Mouse (Mus musculus): ENCODE measurements at regions not wholly inside any gene's neighbourhood (a gene's known extent, or its start where the extent isn't known, plus 50 kb on each side); places are given as distances from the start of the nearest gene placed in this dataset.

DNA sequence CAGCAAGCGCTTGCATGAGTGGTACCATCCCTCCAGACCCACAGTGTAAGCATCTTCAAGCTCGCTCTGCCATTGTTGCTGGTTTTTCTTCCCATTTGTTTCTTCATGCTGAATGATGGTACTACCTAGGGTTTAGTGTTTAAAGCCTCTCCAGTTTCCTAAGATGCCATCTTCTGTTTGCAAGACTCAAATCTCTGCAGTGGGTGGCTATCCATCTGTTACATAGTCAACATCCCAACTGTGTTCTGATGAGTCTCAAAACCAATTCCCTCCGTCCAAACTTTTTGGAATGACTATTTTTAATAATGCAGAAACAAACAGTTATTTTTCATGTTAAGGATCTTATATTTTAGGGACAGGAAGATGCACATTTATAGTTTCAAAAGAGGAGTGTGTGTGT lies 338.0 kb upstream of the Auts2 start:
- DNase-seq: peak; percentile 40

- no peak for DNase-seq
These were observed 333.2 kb upstream of the Auts2 start for GRCm38 (mm10) chr5:132876336-132876840.

GRCm38 (mm10) chr5:132858846-132859510 lies 315.8 kb upstream of the Auts2 start:
- DNase-seq: no peak

DNA sequence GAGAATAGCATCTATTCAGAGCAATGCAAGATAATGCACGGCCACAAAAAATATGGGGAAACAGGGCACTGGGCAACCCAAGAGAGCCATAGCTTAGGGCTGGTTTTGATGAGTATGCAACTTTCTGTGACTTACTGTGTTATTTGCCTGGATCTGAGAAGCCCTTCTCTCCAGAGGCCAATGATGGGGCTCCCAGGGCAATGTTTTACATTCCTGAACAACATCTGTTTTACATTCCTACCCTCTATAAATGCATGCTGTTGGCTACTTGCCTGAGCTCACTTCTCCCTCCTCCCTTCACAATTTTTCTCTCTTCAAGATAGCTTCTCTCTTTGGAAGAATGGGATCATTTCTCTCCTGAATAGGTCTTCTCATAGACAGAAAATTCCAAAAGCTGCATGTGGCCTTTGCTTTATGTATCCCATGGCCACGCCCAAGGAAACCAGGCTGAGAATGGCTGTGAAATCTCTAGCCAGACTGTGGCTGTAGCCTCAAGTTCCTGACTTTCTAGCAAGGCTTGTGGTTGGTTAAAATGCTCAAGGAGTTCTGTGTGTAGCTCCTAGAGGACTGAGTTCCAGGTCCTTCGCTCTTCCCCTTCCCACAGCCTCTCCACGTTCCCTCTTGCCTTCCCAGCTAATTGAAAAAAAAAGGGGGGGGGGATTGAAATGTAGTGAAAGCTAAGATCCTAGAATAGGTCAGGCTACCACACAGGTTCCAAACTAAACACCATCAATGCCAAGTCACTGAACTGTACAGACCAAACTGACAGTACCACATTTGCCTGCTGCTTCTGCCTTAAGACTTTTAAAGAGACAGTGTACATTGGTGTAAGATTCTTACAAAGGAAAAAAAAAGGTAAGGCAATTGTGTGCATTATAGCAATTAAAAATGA lies 312.7 kb upstream of the Auts2 start:
- DNase-seq: no peak

DNA sequence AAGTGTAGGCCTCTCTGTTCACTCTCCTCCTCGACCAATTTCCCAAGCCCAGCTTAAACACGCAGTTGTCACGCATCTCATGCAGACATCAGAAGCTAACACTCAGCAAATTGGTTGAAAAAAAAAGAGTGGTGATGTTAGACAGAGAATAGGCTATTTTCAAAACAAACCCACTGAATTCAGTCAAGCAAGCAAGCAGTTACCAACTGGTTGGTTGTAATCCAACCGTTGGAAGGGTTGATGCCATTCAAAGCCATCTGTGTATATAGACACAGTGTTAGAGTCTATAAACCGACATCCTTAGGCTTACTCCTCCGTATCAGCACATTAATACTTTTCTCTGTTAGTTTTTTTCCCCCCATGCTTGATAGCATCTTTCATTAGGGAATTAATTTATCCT lies 307.6 kb upstream of the Auts2 start:
- DNase-seq: peak; percentile 49

GRCm38 (mm10) chr5:132848086-132848485 lies 304.9 kb upstream of the Auts2 start:
- no peak for DNase-seq

- no peak for DNase-seq
These were observed 300.1 kb upstream of the Auts2 start for GRCm38 (mm10) chr5:132843284-132843683.

DNA sequence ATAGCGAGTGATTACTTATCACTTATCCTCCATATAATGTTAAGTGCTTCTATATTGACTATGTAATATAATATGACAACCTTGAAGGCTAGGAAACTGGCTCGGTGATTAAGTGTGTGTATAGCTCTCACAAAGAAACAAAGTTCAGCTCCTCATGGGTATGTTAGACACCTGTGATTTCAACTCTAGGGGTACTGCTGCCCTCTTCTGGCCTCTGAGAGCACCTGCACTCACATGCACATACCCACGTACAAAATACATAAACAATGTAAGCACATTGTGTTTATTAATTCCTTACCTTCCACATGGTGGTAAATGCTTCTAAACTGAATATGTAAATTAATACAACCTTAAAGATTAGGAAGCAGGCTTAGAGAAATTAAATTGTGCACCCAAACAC lies 298.6 kb upstream of the Auts2 start:
- DNase-seq: no peak

GRCm38 (mm10) chr5:132837420-132837819 lies 294.3 kb upstream of the Auts2 start:
- DNase-seq: no peak

GRCm38 (mm10) chr5:132828993-132829392 lies 285.8 kb upstream of the Auts2 start:
- no peak for DNase-seq

GRCm38 (mm10) chr5:132827555-132828333 lies 284.6 kb upstream of the Auts2 start:
- peak; percentile 4 for DNase-seq

- DNase-seq: no peak
These were observed 282.9 kb upstream of the Auts2 start for GRCm38 (mm10) chr5:132826009-132826408.

DNA sequence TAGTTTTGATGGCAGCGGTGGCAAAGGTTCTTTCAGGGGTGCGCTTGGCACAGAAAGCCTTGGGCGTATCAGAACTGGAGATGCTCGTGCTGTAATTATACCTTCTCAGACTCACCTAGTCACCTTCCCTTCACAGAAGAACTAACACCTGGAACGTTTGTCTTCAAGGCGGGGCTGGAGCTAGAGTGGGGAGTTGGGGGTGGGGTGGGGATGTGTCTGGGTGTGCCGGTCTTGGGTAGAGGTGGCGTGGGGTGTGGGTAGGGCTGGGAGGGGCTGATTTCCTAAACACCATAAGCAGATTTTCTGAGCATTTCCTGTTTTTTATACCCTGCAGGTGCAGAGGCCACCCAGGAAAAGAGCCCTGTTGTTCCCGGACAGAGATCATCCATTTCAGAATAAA lies 274.5 kb upstream of the Auts2 start:
- no peak for DNase-seq

GRCm38 (mm10) chr5:132809181-132809580 lies 266.0 kb upstream of the Auts2 start:
- no peak for DNase-seq

DNA sequence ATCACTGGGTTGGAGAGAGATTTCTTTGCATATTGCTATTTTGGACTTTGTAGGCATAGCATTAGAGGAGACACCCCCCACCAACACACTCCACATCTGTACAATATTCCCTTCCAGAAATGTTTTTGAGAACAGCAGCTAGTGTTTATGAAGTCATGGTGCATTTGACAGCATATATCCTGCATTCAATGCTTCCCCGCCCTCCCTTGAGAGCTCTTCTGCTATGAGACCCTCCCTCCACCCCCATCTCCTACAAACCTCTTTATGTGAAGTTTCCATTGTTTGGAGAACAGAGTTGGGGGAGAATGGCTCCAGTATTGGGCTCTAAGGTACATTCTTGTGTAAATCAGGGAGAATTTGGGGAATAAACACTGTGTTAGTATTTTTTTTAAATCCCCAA lies 252.9 kb upstream of the Auts2 start:
- no peak for DNase-seq

DNA sequence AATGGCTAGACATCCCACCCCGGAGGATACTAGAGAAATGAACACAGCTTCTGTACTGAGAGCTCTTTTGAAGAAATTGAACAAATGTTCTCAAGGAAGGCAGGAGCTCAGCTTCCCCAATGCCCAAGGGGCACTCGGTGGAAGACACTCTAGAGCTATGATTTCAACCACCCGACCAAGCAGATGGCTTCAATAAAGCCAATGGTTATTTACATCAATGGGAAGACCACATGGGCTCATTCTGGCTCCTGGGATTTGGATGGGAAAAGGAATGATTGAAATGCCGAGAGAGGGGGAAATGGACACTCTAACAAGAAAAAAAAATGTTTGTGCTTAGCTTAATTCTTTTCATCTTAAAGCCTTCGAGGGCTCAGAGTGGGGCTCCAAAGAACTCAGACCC lies 249.3 kb upstream of the Auts2 start:
- DNase-seq: no peak

- DNase-seq: no peak
These were observed 242.1 kb upstream of the Auts2 start for GRCm38 (mm10) chr5:132785291-132785690.

DNA sequence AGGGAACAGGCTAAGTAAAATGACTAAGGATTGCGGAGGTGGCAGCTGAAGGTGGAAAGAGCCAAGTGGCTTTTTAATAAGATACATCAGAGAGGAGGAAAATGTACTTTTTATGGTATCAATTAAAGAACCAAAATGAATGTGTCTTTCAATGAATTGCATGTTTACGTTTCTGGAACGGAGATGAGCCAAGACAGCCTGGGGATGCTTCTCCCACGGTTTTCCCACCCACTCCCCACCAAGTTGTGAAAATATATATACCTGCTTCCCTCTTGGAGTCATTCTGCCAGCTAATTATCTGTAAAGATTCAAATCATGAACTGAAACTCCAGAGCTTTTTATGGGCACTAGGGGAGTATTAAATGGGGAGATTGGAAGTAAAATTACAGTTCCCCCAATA lies 241.6 kb upstream of the Auts2 start:
- peak; percentile 5 for DNase-seq

- no peak for DNase-seq
These were observed 231.1 kb upstream of the Auts2 start for GRCm38 (mm10) chr5:132774141-132774680.

DNA sequence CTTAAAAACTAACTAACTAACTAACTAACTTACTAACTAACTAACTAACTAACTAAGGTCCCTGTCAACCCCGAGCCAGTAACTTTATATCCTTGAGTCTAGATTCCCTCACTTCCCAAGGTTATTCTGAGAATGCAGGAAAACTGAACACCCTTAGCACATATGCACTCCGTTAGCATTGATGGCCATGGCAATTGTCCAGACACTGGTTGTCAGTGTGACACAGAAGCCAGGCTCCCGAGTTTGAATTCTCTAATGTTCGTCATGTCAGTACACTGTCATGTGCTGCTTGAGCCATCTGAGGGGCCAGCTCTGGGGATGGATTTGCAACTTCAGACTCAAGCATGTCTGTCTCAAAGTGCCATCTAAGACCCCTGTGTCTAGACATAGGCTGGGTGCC lies 217.3 kb upstream of the Auts2 start:
- DNase-seq: no peak

- no peak for DNase-seq
These were observed 216.6 kb upstream of the Auts2 start for GRCm38 (mm10) chr5:132759751-132760150.

GRCm38 (mm10) chr5:132758941-132759340 lies 215.8 kb upstream of the Auts2 start:
- DNase-seq: no peak

DNA sequence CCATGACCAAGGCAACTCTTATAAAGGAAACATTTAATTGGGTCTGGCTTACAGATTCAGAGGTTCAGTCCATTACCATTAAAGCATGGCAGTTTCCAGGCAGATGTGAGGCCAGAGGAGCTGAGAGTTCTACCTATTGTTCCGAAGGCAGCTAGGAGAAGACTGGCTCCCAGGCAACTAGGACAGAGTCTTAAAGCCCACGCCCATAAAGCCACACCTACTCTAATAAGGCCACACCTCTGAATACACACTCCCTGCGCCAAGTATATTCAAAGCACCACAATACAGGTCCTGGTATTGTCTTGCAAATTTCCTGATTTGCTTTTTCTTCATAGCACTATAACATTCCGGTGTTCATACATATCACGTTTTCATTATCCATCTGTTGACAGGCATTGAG lies 194.8 kb upstream of the Auts2 start:
- no peak for DNase-seq
